Mouse (Mus musculus) limb, embryonic 13.5 days (tissue): Measurements from ENCODE around the gene Nme9. TPM values are rescaled to one million over a fixed set of nuclear protein-coding genes. Genes with fewer than 3 reads are reported as not detected.

Source experiments
- ATAC-seq: fragments of 200-750 bp; cut with Nextera tagmentation; 2 replicates; pipeline ENCODE4 v1.8.0; 2017; ENCODE audit warnings: low read depth, moderate number of reproducible peaks, moderate TSS enrichment; ENCODE audit not compliant: low FRiP score
- H3K27ac ChIP-seq: fragments of 300-500 bp; sonication (generic); 2 replicates; pipeline ENCODE4 v1.5.1; 2015; ENCODE audit warnings: inconsistent platforms, mild to moderate bottlenecking, moderate library complexity
- H3K27me3 ChIP-seq: fragments of 300-500 bp; sonication (generic); 2 replicates; pipeline ENCODE4 v1.6.1; 2015; ENCODE audit warnings: mild to moderate bottlenecking, inconsistent platforms
- H3K36me3 ChIP-seq: fragments of 300-500 bp; sonication (generic); 2 replicates; pipeline ENCODE4 v1.6.1; 2015; ENCODE audit warnings: inconsistent platforms, mild to moderate bottlenecking, moderate library complexity
- H3K4me1 ChIP-seq: fragments of 300-500 bp; sonication (generic); 2 replicates; pipeline ENCODE4 v1.6.1; 2015; ENCODE audit warnings: inconsistent platforms
- H3K4me2 ChIP-seq: fragments of 300-500 bp; sonication (generic); replicated peaks from 2 replicates; pipeline ENCODE4 v1.6.1; 2015; ENCODE audit warnings: inconsistent platforms, mild to moderate bottlenecking, moderate library complexity
- H3K4me3 ChIP-seq: fragments of 300-500 bp; sonication (generic); 2 replicates; pipeline ENCODE4 v1.5.1; 2015; ENCODE audit warnings: moderate library complexity, mild to moderate bottlenecking, inconsistent platforms
- H3K9ac ChIP-seq: fragments of 300-500 bp; sonication (generic); 2 replicates; pipeline ENCODE4 v1.6.1; 2015; ENCODE audit warnings: mild to moderate bottlenecking, inconsistent platforms
- H3K9me3 ChIP-seq: fragments of 300-500 bp; sonication (generic); 2 replicates; pipeline ENCODE4 v1.6.1; 2016; ENCODE audit warnings: inconsistent platforms
- WGBS: fragments of 180-500 bp; shearing (Covaris S2); methylation state at CpG from one replicate; pipeline ENCODE4 v1.1.7; 2015; 5-methylcytosine and 5-hydroxymethylcytosine counted together
- polyA plus RNA-seq: library from polyadenylated mRNA; unstranded; fragments of >200 nt; fragmentation: Nextera tagmentation; extraction: Ambion mirVana; gene quantifications from 2 replicates; pipeline ENCODE4 v1.2.1, GENCODE M21; 2015

Gene Nme9
- polyA plus RNA-seq, 1 experiment from 2014 or later, result not detected

GRCm38 (mm10) chr9:99428601-99429331, 22.5 kb upstream of the Nme9 start:
- no peak overlapping the region for H3K4me3 ChIP-seq
- H3K27me3 ChIP-seq, result no peaks in the 10 kb centered on the region
- no peaks in the 10 kb centered on the region for H3K9me3 ChIP-seq
- H3K4me2 ChIP-seq, result no peak overlapping the region
- no peak for ATAC-seq
- H3K36me3 ChIP-seq, result no peaks in the 10 kb centered on the region; the same call in 1 of the 2 replicates
- H3K9ac ChIP-seq, result no peak overlapping the region
- peaks cover 49% of the 10 kb centered on the region for H3K4me1 ChIP-seq
- WGBS, result 65% methylated on average over 11 of the region's 11 CpGs
- no peak overlapping the region for H3K27ac ChIP-seq

DNA sequence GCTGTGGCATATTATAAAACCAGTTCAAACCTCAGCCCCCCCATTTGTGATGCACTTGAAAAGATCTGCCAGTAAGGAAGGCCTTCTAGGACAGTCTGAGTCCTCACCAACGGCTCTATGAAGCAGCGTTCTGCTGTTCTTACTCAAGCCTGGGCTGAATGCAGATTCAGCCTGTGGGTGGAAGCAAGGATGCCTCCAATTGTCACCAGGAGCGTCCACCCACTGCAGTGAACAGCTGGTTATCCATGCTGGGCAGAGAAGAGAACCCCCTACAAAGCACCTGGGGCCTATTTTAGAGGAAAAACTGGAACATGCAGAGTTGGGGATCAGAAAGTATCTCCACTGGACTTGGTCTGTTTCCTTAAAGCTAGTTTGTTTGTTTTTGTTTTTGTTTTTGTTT, 21.4 kb upstream of the Nme9 start:
- Histone ChIP-seq H3K27ac (no peak overlapping the region), H3K9ac (no peak overlapping the region), H3K9me3 (no peaks in the 10 kb centered on the region), H3K4me2 (no peak overlapping the region), H3K27me3 (no peaks in the 10 kb centered on the region), H3K4me1 (peaks cover 49% of the 10 kb centered on the region), H3K36me3 (no peaks in the 10 kb centered on the region; the same call in 1 of the 2 replicates), H3K4me3 (no peak overlapping the region)
- no peak for ATAC-seq
- 83% methylated on average over 3 of the region's 3 CpGs for WGBS

DNA sequence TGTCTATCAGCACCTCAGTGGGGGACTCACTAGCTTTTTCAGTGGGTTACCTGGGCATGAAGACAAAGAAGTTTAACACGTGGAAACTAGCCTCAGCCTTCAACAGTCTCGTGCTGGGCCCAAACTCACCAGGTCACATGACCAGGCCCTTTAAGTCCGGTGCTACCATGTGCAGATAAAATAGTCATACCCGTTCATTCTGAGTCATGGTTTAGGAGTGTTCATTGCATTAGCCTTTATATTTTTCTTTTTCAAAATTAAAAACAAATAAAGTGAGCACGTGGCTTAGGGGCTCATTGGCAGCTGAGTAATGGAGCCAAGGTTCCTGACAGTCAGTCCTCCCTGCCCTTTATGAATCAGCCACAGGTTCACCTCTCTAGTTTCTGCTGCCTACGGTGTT, 20.5 kb upstream of the Nme9 start:
- Histone ChIP-seq H3K4me2 (no peak overlapping the region), H3K4me3 (no peak overlapping the region), H3K9me3 (no peaks in the 10 kb centered on the region), H3K9ac (no peak overlapping the region), H3K27me3 (no peaks in the 10 kb centered on the region), H3K36me3 (no peaks in the 10 kb centered on the region; the same call in 1 of the 2 replicates), H3K4me1 (peaks cover 48% of the 10 kb centered on the region), H3K27ac (no peak overlapping the region)
- 79% methylated on average over 6 of the region's 6 CpGs for WGBS
- ATAC-seq, result no peak

GRCm38 (mm10) chr9:99431346-99431745, 19.9 kb upstream of the Nme9 start:
- Histone ChIP-seq H3K27ac (no peak overlapping the region), H3K4me1 (peaks cover 46% of the 10 kb centered on the region), H3K9ac (no peak overlapping the region), H3K27me3 (no peaks in the 10 kb centered on the region), H3K4me3 (no peak overlapping the region), H3K4me2 (no peak overlapping the region), H3K36me3 (no peaks in the 10 kb centered on the region; the same call in 1 of the 2 replicates), H3K9me3 (no peaks in the 10 kb centered on the region)
- 92% methylated on average over 8 of the region's 8 CpGs for WGBS
- ATAC-seq, result no peak

DNA sequence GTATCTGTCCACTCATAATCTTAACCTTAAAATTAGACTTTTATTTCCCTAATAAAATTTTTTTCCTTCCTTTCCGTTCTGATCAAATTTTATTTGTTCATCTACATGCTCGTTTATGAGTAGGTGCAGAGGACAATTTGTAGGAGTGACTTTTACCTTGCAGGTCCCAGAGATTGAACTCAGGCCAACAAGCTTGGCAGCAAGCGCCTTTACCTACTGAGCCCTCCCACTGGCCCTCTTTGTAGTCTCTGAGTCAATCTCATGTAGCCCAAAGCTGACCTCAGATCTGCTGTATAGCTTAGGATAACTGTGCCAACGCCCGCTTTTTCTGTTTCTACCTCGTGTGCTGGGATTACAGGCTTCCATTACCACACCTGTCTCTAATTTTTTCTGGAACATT, 19.3 kb upstream of the Nme9 start:
- Histone ChIP-seq H3K4me2 (no peak overlapping the region), H3K9me3 (no peaks in the 10 kb centered on the region), H3K27ac (no peak overlapping the region), H3K4me1 (peaks cover 46% of the 10 kb centered on the region), H3K4me3 (no peak overlapping the region), H3K9ac (no peak overlapping the region), H3K27me3 (no peaks in the 10 kb centered on the region), H3K36me3 (no peaks in the 10 kb centered on the region)
- 61% methylated on average over 6 of the region's 6 CpGs for WGBS
- no peak for ATAC-seq

GRCm38 (mm10) chr9:99432478-99432877, 18.8 kb upstream of the Nme9 start:
- Histone ChIP-seq H3K4me2 (no peak overlapping the region), H3K9ac (no peak overlapping the region), H3K4me1 (peaks cover 51% of the 10 kb centered on the region), H3K9me3 (no peaks in the 10 kb centered on the region), H3K27me3 (peaks cover 2% of the 10 kb centered on the region), H3K4me3 (no peak overlapping the region), H3K36me3 (no peaks in the 10 kb centered on the region), H3K27ac (no peak overlapping the region)
- ATAC-seq, result no peak
- whole genome bisulfite sequencing, result 78% methylated on average over 4 of the region's 4 CpGs

GRCm38 (mm10) chr9:99434892-99435618, 16.2 kb upstream of the Nme9 start:
- no peaks in the 10 kb centered on the region for H3K9me3 ChIP-seq
- WGBS, result 7% methylated on average over 14 of the region's 14 CpGs
- ATAC-seq, result peak; percentile 54
- peaks cover 23% of the 10 kb centered on the region for H3K27me3 ChIP-seq
- peak overlapping the region; percentile 91 for H3K9ac ChIP-seq
- peak overlapping the region; percentile 83 for H3K27ac ChIP-seq
- peak overlapping the region; percentile 89 for H3K4me2 ChIP-seq
- peaks cover 43% of the 10 kb centered on the region for H3K4me1 ChIP-seq
- no peaks in the 10 kb centered on the region for H3K36me3 ChIP-seq
- H3K4me3 ChIP-seq, result peak overlapping the region; percentile 82

DNA sequence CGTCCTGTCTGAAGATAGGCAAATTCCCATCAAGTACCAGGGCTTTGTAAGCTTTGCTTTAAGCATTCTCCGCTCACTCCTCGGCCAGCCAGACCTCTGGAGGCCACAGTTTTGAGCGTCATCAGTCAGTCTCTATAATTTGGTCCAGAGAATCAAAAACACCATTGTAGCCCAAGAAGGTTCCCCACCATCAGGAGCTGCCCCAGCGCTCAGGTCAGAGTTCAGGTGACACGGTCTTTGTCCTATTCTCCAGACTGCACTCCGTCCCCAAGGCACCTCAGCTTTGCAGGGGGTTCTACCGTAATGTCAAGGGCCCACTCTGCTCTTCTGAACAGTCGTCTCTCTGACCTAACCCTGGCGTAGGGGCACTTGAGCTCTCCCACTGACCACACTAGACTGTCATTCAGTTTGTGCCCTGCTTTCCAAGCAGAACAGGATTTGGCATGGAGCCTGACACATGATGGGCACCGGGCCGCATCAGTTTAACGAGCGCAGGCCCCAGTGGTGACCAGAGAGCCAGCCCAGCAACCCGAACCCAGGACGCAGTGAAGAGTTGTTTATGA, 15.6 kb upstream of the Nme9 start:
- H3K9me3 ChIP-seq, result no peaks in the 10 kb centered on the region
- peak; percentile 13 for ATAC-seq
- H3K4me2 ChIP-seq, result peak overlapping the region; percentile 89
- H3K9ac ChIP-seq, result peak overlapping the region; percentile 91
- H3K27me3 ChIP-seq, result peaks cover 23% of the 10 kb centered on the region
- peak overlapping the region; percentile 83 for H3K27ac ChIP-seq
- WGBS, result 9% methylated on average over 16 of the region's 16 CpGs
- peaks cover 43% of the 10 kb centered on the region for H3K4me1 ChIP-seq
- peak overlapping the region; percentile 82 for H3K4me3 ChIP-seq
- H3K36me3 ChIP-seq, result no peaks in the 10 kb centered on the region

DNA sequence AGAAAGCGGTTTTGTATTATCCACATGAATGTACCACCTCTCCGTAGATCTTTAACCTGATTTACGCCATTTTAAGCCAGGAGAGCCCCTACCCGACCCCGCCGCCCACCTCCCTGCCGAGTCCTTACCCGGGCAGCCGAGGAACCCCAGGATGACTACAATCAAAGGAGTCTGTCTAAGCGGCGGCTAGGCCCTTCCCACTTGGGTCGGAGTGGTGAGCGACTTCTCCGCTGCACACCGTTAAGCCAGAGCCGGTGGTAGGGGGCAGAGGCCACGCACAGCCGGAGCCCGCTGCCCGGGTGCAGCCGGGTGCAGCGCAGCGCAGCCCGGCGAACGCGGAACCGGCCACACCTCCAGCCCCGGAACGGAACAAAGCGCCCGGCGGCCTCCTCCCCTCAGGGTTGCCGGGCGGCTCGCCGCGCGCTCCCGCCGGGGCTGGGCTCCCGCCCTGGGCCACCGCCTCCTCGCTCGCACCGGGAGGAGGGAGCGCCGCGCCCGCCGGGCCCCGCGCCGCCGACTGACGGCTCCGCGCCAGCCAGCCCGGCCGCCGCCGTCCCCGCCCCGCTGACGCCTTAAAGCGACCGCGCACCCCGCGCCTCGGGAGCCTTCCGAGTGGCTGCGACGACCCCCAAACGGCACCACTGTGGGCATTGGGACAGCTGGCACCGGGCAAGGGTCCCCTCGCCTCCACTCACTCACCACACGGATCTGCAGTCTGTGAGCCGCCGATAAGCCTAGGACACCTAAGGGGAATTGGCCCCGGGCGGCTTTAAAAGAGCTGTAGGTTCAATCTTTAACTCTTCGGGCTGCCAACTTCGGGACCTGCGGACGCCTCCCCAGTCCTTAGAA, 14.9 kb upstream of the Nme9 start:
- Histone ChIP-seq H3K4me1 (peaks cover 43% of the 10 kb centered on the region), H3K36me3 (no peaks in the 10 kb centered on the region), H3K27ac (peak overlapping the region; percentile 83), H3K27me3 (peaks cover 23% of the 10 kb centered on the region), H3K4me2 (peak overlapping the region; percentile 89), H3K9me3 (no peaks in the 10 kb centered on the region), H3K9ac (peak overlapping the region; percentile 91), H3K4me3 (peak overlapping the region; percentile 82)
- under 1% methylated on average over 60 of the region's 86 CpGs for WGBS
- ATAC-seq, result peak; percentile 67

DNA sequence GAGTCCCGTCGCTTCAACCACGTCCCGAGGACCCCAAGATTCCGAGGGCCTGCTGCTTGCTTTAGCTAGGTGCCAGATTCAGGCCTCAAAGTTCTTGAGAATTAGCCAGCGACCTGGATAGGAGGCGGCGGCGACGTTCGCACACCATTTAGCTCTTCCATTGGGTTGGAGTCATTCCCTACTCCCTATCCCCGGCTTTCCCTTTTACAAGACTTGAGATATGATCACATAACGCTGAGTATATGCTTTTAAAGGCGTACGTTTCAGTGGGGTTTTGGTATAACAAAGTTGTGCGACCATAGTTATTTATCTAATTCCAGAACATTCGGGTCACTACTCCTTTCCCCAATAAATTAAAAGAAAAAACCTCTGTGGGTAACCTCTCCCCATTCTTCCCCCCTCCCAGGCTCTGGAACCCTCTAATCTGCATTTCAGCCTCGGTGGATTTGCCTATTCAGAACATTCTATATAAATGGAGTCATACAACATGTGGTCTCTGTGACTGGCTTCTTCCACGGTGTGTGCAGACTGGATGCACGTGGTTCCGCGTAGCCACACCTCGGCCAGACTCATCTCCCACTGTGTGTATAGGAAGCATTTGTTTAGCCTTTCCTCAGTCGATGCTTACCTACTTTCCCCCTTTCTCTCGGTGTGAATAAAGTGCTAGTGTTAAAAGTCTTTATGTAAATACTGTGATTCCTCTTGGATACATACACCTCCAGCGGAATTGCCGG, 14.1 kb upstream of the Nme9 start, which contains the start of gene Mras:
Gene Mras (minus strand): TSS at position 351 of the 734 bp plus-strand sequence.
- H3K4me1 ChIP-seq, result peaks cover 40% of the 10 kb centered on the region
- no peaks in the 10 kb centered on the region for H3K36me3 ChIP-seq
- H3K4me2 ChIP-seq, result peak within 1 kb of the TSS; percentile 89
- WGBS, result 15% methylated on average over 27 of the region's 27 CpGs
- H3K9ac ChIP-seq, result peak within 1 kb of the TSS; percentile 91
- H3K4me3 ChIP-seq, result peak within 1 kb of the TSS; percentile 82
- H3K27me3 ChIP-seq, result peaks cover 27% of the 10 kb centered on the region
- H3K27ac ChIP-seq, result peak within 1 kb of the TSS; percentile 83
- no peak for ATAC-seq
- H3K9me3 ChIP-seq, result no peaks in the 10 kb centered on the region
